Mouse (Mus musculus): ENCODE results near the gene Tmem63b. TPM values are rescaled to one million over a fixed set of nuclear protein-coding genes. Genes with fewer than 3 reads are reported as not detected.

Tmem63b gene
- polyA plus RNA-seq, 1 experiment from 2014 or later: 52.7 TPM

DNA sequence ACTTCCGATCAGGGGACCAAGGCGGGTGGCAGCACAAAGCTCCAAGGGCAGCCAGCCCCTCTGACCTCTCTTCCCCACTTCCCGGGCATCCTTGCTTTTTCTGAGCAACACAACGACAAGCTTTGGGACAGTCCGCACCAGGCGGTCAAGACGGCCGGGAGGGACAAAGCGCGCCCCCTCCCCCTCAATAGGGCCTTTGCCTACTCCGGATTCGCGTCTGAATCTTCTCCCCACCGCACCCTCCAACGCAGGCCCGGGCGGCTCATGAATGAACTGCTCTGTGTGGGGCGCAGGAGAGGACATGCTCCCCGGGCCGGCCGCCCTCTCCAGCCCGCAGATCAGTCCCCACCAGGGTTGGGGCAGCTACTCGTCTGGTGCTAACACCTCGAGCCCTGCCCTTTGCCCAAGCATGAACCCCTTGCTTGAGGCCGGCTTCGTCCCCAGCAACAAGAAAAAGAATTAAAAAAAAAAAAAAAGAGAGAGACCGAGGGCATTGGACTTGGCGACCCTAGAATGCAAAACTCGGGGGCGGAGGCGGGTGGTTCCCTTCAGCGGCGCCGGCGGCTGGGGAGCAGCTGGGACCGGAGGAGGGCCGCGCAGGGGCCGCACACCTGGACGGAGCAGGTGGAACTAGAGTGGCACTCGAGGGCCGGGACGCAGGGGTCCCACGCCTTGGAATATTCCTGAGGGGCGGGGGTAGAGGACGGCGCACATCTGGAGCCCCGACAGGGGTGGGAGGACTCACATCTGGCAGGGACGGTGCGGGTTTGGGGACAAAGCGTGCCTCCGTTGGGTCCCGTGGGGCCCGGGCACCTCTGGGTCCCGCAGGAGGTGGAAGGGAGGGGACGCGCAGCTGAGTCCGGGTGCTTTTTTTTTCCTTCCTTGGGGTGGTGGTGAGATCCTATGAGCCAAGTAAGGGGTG is 1.3 kb downstream of the Tmem63b start:
- peak overlapping the region; percentile 94 for H3K4me3 ChIP-seq (ENCODE audit: low read length)
- peaks cover 28% of the 10 kb centered on the region for H3K4me1 ChIP-seq (replicated peaks; ENCODE audit: control insufficient read depth, insufficient read depth, low read length)
- whole genome bisulfite sequencing: under 1% methylated on average over 58 of the region's 58 CpGs
- peak; percentile 52 for ATAC-seq (ENCODE audit: low read depth)
- peak overlapping the region; percentile 90 for H3K9ac ChIP-seq (ENCODE audit: low read length)
- peak overlapping the region; percentile 85 for H3K27ac ChIP-seq (ENCODE audit: low read length)
- no peaks in the 10 kb centered on the region for H3K27me3 ChIP-seq (ENCODE audit: control insufficient read depth, insufficient read depth, low read depth, low read length)
- H3K9me3 ChIP-seq (ENCODE audit: control insufficient read depth, low read length): no peaks in the 10 kb centered on the region
- peak overlapping the region; percentile 73 for H3K4me2 ChIP-seq (ENCODE audit: low read depth, low read length)
- no peaks in the 10 kb centered on the region for H3K36me3 ChIP-seq (ENCODE audit: control insufficient read depth, insufficient read depth, low read length)

DNA sequence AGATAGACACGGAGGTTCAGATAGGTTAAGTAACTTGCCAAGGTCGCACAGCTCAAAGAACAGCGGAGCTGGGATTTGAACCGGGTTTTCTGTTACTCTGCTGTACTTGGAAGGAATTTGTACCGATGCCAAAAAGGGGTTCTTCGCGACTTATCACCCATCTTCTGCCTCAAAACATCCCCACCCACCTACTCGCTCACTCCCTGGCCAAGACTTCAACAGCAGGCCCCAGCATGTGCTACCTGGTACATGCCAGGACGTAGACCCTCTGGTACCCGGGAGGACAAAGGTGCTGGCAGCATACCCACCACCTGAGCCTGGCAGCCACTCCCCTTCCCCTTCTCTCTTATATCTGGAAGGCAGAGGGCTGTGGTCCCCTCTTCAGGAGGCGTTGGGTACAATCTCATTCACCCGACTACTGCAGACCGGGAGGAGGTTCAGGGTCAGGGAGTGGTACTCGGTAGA is 2.0 kb downstream of the Tmem63b start:
- Histone ChIP-seq H3K4me3 (ENCODE audit: low read length) (peak overlapping the region; percentile 94), H3K9me3 (ENCODE audit: control insufficient read depth, low read length) (no peaks in the 10 kb centered on the region), H3K4me2 (ENCODE audit: low read depth, low read length) (peak overlapping the region; percentile 73), H3K9ac (ENCODE audit: low read length) (peak overlapping the region; percentile 90), H3K4me1 (replicated peaks; ENCODE audit: control insufficient read depth, insufficient read depth, low read length) (peaks cover 28% of the 10 kb centered on the region), H3K36me3 (ENCODE audit: control insufficient read depth, insufficient read depth, low read length) (no peaks in the 10 kb centered on the region), H3K27ac (ENCODE audit: low read length) (peak overlapping the region; percentile 85), H3K27me3 (ENCODE audit: control insufficient read depth, insufficient read depth, low read depth, low read length) (no peaks in the 10 kb centered on the region)
- ATAC-seq (ENCODE audit: low read depth): no peak
- WGBS: 31% methylated on average over 14 of the region's 14 CpGs

GRCm38 (mm10) chr17:45682843-45683242 is 3.9 kb downstream of the Tmem63b start:
- no peak for ATAC-seq (ENCODE audit: low read depth)
- Histone ChIP-seq H3K36me3 (ENCODE audit: control insufficient read depth, insufficient read depth, low read length) (peaks cover 3% of the 10 kb centered on the region; the same call in 1 of the 2 replicates), H3K27ac (ENCODE audit: low read length) (no peak overlapping the region), H3K4me1 (replicated peaks; ENCODE audit: control insufficient read depth, insufficient read depth, low read length) (peaks cover 25% of the 10 kb centered on the region), H3K4me3 (ENCODE audit: low read length) (no peak overlapping the region), H3K27me3 (ENCODE audit: control insufficient read depth, insufficient read depth, low read depth, low read length) (no peaks in the 10 kb centered on the region), H3K4me2 (ENCODE audit: low read depth, low read length) (no peak overlapping the region), H3K9ac (ENCODE audit: low read length) (no peak overlapping the region), H3K9me3 (ENCODE audit: control insufficient read depth, low read length) (no peaks in the 10 kb centered on the region)
- 84% methylated on average over 4 of the region's 4 CpGs for WGBS

DNA sequence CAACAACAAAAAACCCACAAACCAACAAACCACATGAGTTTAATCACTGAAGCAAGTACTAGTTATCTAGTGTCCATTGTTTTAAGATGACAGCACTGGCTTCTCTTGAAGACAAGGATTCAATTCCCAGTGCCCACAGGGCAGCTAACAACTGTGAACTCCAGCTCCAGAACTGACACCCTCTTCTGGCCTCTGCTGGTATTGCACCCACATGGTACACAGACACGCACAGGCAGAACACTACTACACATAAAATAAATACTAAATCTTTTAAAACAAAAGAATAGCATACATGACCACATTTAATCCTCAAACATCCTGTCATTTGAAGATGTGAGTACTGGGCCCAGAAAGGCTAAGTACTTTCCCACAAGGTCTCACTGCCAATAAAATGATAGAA is 5.1 kb downstream of the Tmem63b start:
- WGBS: 95% methylated on average over 1 of the region's 1 CpGs

GRCm38 (mm10) chr17:45680391-45680980 is 6.2 kb downstream of the Tmem63b start:
- Histone ChIP-seq H3K9ac (ENCODE audit: low read length) (peak overlapping the region; percentile 59), H3K4me1 (replicated peaks; ENCODE audit: control insufficient read depth, insufficient read depth, low read length) (peaks cover 17% of the 10 kb centered on the region)

More for the DNA sequence above, 5.1 kb downstream of the Tmem63b start:
- Histone ChIP-seq H3K4me2 (ENCODE audit: low read depth, low read length) (no peak overlapping the region), H3K9ac (ENCODE audit: low read length) (no peak overlapping the region), H3K4me1 (replicated peaks; ENCODE audit: control insufficient read depth, insufficient read depth, low read length) (peaks cover 17% of the 10 kb centered on the region), H3K4me3 (ENCODE audit: low read length) (no peak overlapping the region), H3K36me3 (ENCODE audit: control insufficient read depth, insufficient read depth, low read length) (peaks cover 7% of the 10 kb centered on the region), H3K27ac (ENCODE audit: low read length) (no peak overlapping the region), H3K27me3 (ENCODE audit: control insufficient read depth, insufficient read depth, low read depth, low read length) (no peaks in the 10 kb centered on the region), H3K9me3 (ENCODE audit: control insufficient read depth, low read length) (no peaks in the 10 kb centered on the region)
- no peak for ATAC-seq (ENCODE audit: low read depth)

DNA sequence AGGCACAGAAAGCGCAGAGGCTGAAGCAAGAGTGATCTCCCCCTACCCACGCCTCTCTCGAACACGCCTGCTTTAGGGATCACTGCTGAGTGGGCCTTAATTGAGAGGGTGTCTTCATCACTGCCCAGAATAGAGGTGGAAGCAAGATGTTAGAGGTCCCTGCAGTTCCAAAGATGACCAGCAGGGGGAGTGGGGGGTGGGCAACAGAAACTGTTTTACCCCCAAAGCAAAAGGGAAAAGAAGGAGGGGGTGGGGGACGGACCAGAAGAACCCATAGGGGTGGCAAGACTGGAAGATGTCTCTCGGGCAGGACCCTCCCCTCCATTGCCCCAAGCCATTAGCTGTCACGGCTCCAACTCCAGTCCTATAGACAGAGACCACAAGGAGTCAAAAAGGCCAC is 8.6 kb downstream of the Tmem63b start:
- H3K27ac ChIP-seq (ENCODE audit: low read length): no peak overlapping the region
- peaks cover 18% of the 10 kb centered on the region for H3K36me3 ChIP-seq (ENCODE audit: control insufficient read depth, insufficient read depth, low read length)
- H3K4me2 ChIP-seq (ENCODE audit: low read depth, low read length): no peak overlapping the region
- H3K9me3 ChIP-seq (ENCODE audit: control insufficient read depth, low read length): no peaks in the 10 kb centered on the region
- H3K4me1 ChIP-seq (replicated peaks; ENCODE audit: control insufficient read depth, insufficient read depth, low read length): peaks cover 8% of the 10 kb centered on the region
- H3K9ac ChIP-seq (ENCODE audit: low read length): no peak overlapping the region
- H3K4me3 ChIP-seq (ENCODE audit: low read length): no peak overlapping the region
- H3K27me3 ChIP-seq (ENCODE audit: control insufficient read depth, insufficient read depth, low read depth, low read length): no peaks in the 10 kb centered on the region
- WGBS: 36% methylated on average over 7 of the region's 7 CpGs
- 0 out of 2 replicates have a peak, but pooled peaks have one; percentile 10 for ATAC-seq (ENCODE audit: low read depth)

More at GRCm38 (mm10) chr17:45680391-45680980, 6.2 kb downstream of the Tmem63b start:
- peak; percentile 70 for ATAC-seq (ENCODE audit: low read depth)
- 47% methylated on average over 8 of the region's 8 CpGs for WGBS
- Histone ChIP-seq H3K27me3 (ENCODE audit: control insufficient read depth, insufficient read depth, low read depth, low read length) (no peaks in the 10 kb centered on the region), H3K4me2 (ENCODE audit: low read depth, low read length) (peak overlapping the region; percentile 48), H3K27ac (ENCODE audit: low read length) (peak overlapping the region; percentile 46), H3K36me3 (ENCODE audit: control insufficient read depth, insufficient read depth, low read length) (peaks cover 9% of the 10 kb centered on the region), H3K4me3 (ENCODE audit: low read length) (peak overlapping the region; percentile 15; the same call in 1 of the 2 replicates), H3K9me3 (ENCODE audit: control insufficient read depth, low read length) (no peaks in the 10 kb centered on the region)

GRCm38 (mm10) chr17:45672598-45672997 is 14.1 kb downstream of the Tmem63b start:
- H3K27ac ChIP-seq (ENCODE audit: low read length): no peak overlapping the region
- no peaks in the 10 kb centered on the region for H3K27me3 ChIP-seq (ENCODE audit: control insufficient read depth, insufficient read depth, low read depth, low read length)
- H3K4me3 ChIP-seq (ENCODE audit: low read length): no peak overlapping the region
- no peaks in the 10 kb centered on the region for H3K9me3 ChIP-seq (ENCODE audit: control insufficient read depth, low read length)
- H3K4me1 ChIP-seq (replicated peaks; ENCODE audit: control insufficient read depth, insufficient read depth, low read length): peaks cover 3% of the 10 kb centered on the region; the same call in 1 of the 2 replicates
- ATAC-seq (ENCODE audit: low read depth): no peak
- peaks cover 15% of the 10 kb centered on the region for H3K36me3 ChIP-seq (ENCODE audit: control insufficient read depth, insufficient read depth, low read length)
- no peak overlapping the region for H3K4me2 ChIP-seq (ENCODE audit: low read depth, low read length)
- WGBS: 82% methylated on average over 2 of the region's 2 CpGs
- H3K9ac ChIP-seq (ENCODE audit: low read length): no peak overlapping the region

DNA sequence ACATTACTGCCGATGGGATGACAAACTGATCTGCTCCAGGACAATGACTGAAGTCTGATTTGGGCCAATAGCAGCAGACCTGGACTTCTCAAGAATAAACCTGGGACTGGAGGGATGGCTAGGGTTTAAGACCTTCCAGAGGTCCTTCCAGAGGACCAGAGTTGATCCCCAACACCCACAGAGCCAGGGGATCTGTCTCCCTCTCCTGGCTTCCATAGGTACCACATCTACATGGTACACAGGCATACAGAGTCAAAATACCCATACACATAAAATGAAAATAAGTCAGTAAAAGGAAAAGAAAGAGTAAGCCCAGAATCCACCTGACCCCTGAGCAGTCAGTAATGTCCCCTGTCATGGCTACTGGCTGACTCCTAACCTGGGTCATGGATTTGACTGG is 14.9 kb downstream of the Tmem63b start:
- no peak overlapping the region for H3K4me3 ChIP-seq (ENCODE audit: low read length)
- H3K9me3 ChIP-seq (ENCODE audit: control insufficient read depth, low read length): no peaks in the 10 kb centered on the region
- H3K4me2 ChIP-seq (ENCODE audit: low read depth, low read length): no peak overlapping the region
- H3K27me3 ChIP-seq (ENCODE audit: control insufficient read depth, insufficient read depth, low read depth, low read length): no peaks in the 10 kb centered on the region
- H3K4me1 ChIP-seq (replicated peaks; ENCODE audit: control insufficient read depth, insufficient read depth, low read length): peaks cover 3% of the 10 kb centered on the region; the same call in 1 of the 2 replicates
- H3K9ac ChIP-seq (ENCODE audit: low read length): no peak overlapping the region
- no peak for ATAC-seq (ENCODE audit: low read depth)
- 79% methylated on average over 1 of the region's 1 CpGs for WGBS
- H3K36me3 ChIP-seq (ENCODE audit: control insufficient read depth, insufficient read depth, low read length): peaks cover 14% of the 10 kb centered on the region
- no peak overlapping the region for H3K27ac ChIP-seq (ENCODE audit: low read length)

GRCm38 (mm10) chr17:45667986-45668385 is 18.7 kb downstream of the Tmem63b start:
- peaks cover 14% of the 10 kb centered on the region; the same call in 1 of the 2 replicates for H3K36me3 ChIP-seq (ENCODE audit: control insufficient read depth, insufficient read depth, low read length)
- no peak for ATAC-seq (ENCODE audit: low read depth)
- H3K27me3 ChIP-seq (ENCODE audit: control insufficient read depth, insufficient read depth, low read depth, low read length): no peaks in the 10 kb centered on the region
- 87% methylated on average over 10 of the region's 10 CpGs for WGBS
- H3K4me2 ChIP-seq (ENCODE audit: low read depth, low read length): no peak overlapping the region
- no peak overlapping the region for H3K4me3 ChIP-seq (ENCODE audit: low read length)
- no peaks in the 10 kb centered on the region for H3K9me3 ChIP-seq (ENCODE audit: control insufficient read depth, low read length)
- peaks cover 3% of the 10 kb centered on the region; the same call in 1 of the 2 replicates for H3K4me1 ChIP-seq (replicated peaks; ENCODE audit: control insufficient read depth, insufficient read depth, low read length)
- H3K9ac ChIP-seq (ENCODE audit: low read length): no peak overlapping the region
- H3K27ac ChIP-seq (ENCODE audit: low read length): no peak overlapping the region
